Mouse (Mus musculus) heart, embryonic 13.5 days (tissue): ENCODE data around the gene Aldoart2. TPM values are rescaled to one million over a fixed set of nuclear protein-coding genes. Genes with fewer than 3 reads are reported as not detected.
A peak's percentile ranks its signal among the peaks of the same experiment; 100 is the strongest.

Experiments used
- ATAC-seq: fragments of 200-750 bp; cut with Nextera tagmentation; 2 replicates; pipeline ENCODE4 v1.8.0; 2017; ENCODE audit warnings: moderate TSS enrichment; ENCODE audit not compliant: insufficient number of reproducible peaks, low FRiP score, low TSS enrichment; ENCODE audit errors: extremely low read depth
- H3K27ac ChIP-seq: fragments of 300-500 bp; sonication (generic); replicated peaks from 2 replicates; pipeline ENCODE4 v1.5.1; 2015; ENCODE audit warnings: moderate library complexity, mild to moderate bottlenecking, inconsistent platforms
- H3K27me3 ChIP-seq: fragments of 300-500 bp; sonication (generic); replicated peaks from 2 replicates; pipeline ENCODE4 v1.6.1; 2015; ENCODE audit warnings: mild to moderate bottlenecking, inconsistent platforms
- H3K36me3 ChIP-seq: fragments of 300-500 bp; sonication (generic); 2 replicates; pipeline ENCODE4 v1.6.1; 2015; ENCODE audit warnings: mild to moderate bottlenecking, inconsistent platforms
- H3K4me1 ChIP-seq: fragments of 300-500 bp; sonication (generic); 2 replicates; pipeline ENCODE4 v1.6.1; 2015; ENCODE audit warnings: inconsistent platforms
- H3K4me2 ChIP-seq: fragments of 300-500 bp; sonication (generic); 2 replicates; pipeline ENCODE4 v1.6.1; 2015; ENCODE audit warnings: inconsistent platforms, mild to moderate bottlenecking, moderate library complexity
- H3K4me3 ChIP-seq: fragments of 300-500 bp; sonication (generic); 2 replicates; pipeline ENCODE4 v1.5.1; 2015; ENCODE audit warnings: moderate library complexity, mild to moderate bottlenecking, inconsistent platforms
- H3K9ac ChIP-seq: fragments of 300-500 bp; sonication (generic); 2 replicates; pipeline ENCODE4 v1.6.1; 2015; ENCODE audit warnings: inconsistent platforms, mild to moderate bottlenecking, moderate library complexity
- H3K9me3 ChIP-seq: fragments of 300-500 bp; sonication (generic); 2 replicates; pipeline ENCODE4 v1.6.1; 2016; ENCODE audit warnings: inconsistent platforms
- WGBS: fragments of 180-500 bp; shearing (Covaris S2); methylation state at CpG from one replicate; pipeline ENCODE4 v1.1.7; 2015; ENCODE audit warnings: mixed read lengths; 5-methylcytosine and 5-hydroxymethylcytosine counted together
- polyA plus RNA-seq: library from polyadenylated mRNA; unstranded; fragments of >200 nt; fragmentation: Nextera tagmentation; extraction: Ambion mirVana; gene quantifications from 2 replicates; pipeline ENCODE4 v1.2.1, GENCODE M21; 2015

Aldoart2 gene
- polyA plus RNA-seq, 1 experiment from 2014 or later, result not detected

- peak overlapping the region; percentile 74 for H3K4me2 ChIP-seq
- H3K9ac ChIP-seq, result peak overlapping the region; percentile 73
- no peak for ATAC-seq
- WGBS, result 14% methylated on average over 19 of the region's 19 CpGs
- no peaks in the 10 kb centered on the region for H3K27me3 ChIP-seq
- H3K27ac ChIP-seq, result no peak overlapping the region
- H3K4me3 ChIP-seq, result peak overlapping the region; percentile 54
- no peaks in the 10 kb centered on the region for H3K36me3 ChIP-seq
- no peaks in the 10 kb centered on the region for H3K9me3 ChIP-seq
- no peaks in the 10 kb centered on the region for H3K4me1 ChIP-seq
These were observed 4.9 kb upstream of the Aldoart2 start for GRCm38 (mm10) chr12:55560025-55560690.

GRCm38 (mm10) chr12:55563742-55564141 is 1.3 kb upstream of the Aldoart2 start:
- H3K36me3 ChIP-seq, result no peaks in the 10 kb centered on the region
- no peak for ATAC-seq
- H3K27me3 ChIP-seq, result no peaks in the 10 kb centered on the region
- no peak overlapping the region for H3K9ac ChIP-seq
- H3K4me3 ChIP-seq, result no peak overlapping the region
- no peaks in the 10 kb centered on the region for H3K9me3 ChIP-seq
- no peaks in the 10 kb centered on the region for H3K4me1 ChIP-seq
- WGBS, result 82% methylated on average over 3 of the region's 3 CpGs
- no peak overlapping the region for H3K4me2 ChIP-seq
- H3K27ac ChIP-seq, result no peak overlapping the region

GRCm38 (mm10) chr12:55564187-55564963 is 664 bp upstream of the Aldoart2 start:
- H3K27me3 ChIP-seq, result no peaks in the 10 kb centered on the region
- 80% methylated on average over 9 of the region's 9 CpGs for WGBS
- no peak for ATAC-seq

GRCm38 (mm10) chr12:55565867-55566266 is 828 bp downstream of the Aldoart2 start:
- H3K27ac ChIP-seq, result no peak overlapping the region
- H3K9ac ChIP-seq, result no peak overlapping the region
- H3K4me2 ChIP-seq, result no peak overlapping the region
- H3K4me1 ChIP-seq, result no peaks in the 10 kb centered on the region
- no peak overlapping the region for H3K4me3 ChIP-seq
- no peaks in the 10 kb centered on the region for H3K36me3 ChIP-seq
- no peaks in the 10 kb centered on the region for H3K9me3 ChIP-seq
- WGBS, result 70% methylated on average over 9 of the region's 9 CpGs
- ATAC-seq, result no peak
- no peaks in the 10 kb centered on the region for H3K27me3 ChIP-seq

More at GRCm38 (mm10) chr12:55564187-55564963, 664 bp upstream of the Aldoart2 start:
- Histone ChIP-seq H3K4me2 (no peak overlapping the region), H3K9ac (no peak overlapping the region), H3K27ac (no peak overlapping the region), H3K9me3 (no peaks in the 10 kb centered on the region), H3K4me1 (no peaks in the 10 kb centered on the region), H3K4me3 (no peak overlapping the region), H3K36me3 (no peaks in the 10 kb centered on the region)

GRCm38 (mm10) chr12:55566837-55567236 is 1.8 kb downstream of the Aldoart2 start:
- no peak for ATAC-seq
- 76% methylated on average over 5 of the region's 5 CpGs for WGBS
- H3K4me3 ChIP-seq, result no peak overlapping the region
- no peak overlapping the region for H3K9ac ChIP-seq
- H3K27me3 ChIP-seq, result no peaks in the 10 kb centered on the region
- H3K4me2 ChIP-seq, result no peak overlapping the region
- H3K9me3 ChIP-seq, result no peaks in the 10 kb centered on the region
- no peaks in the 10 kb centered on the region for H3K36me3 ChIP-seq
- no peaks in the 10 kb centered on the region for H3K4me1 ChIP-seq
- no peak overlapping the region for H3K27ac ChIP-seq

- Histone ChIP-seq H3K27ac (no peak overlapping the region), H3K36me3 (no peaks in the 10 kb centered on the region), H3K27me3 (no peaks in the 10 kb centered on the region), H3K9ac (no peak overlapping the region), H3K4me2 (no peak overlapping the region), H3K4me1 (no peaks in the 10 kb centered on the region), H3K9me3 (no peaks in the 10 kb centered on the region), H3K4me3 (no peak overlapping the region)
- ATAC-seq, result no peak
- 84% methylated on average over 3 of the region's 3 CpGs for WGBS
These were observed 3.4 kb downstream of the Aldoart2 start for GRCm38 (mm10) chr12:55568466-55568865.

- no peak for ATAC-seq
- H3K4me1 ChIP-seq, result no peaks in the 10 kb centered on the region
- WGBS, result 27% methylated on average over 6 of the region's 6 CpGs
- no peak overlapping the region for H3K4me3 ChIP-seq
- no peak overlapping the region for H3K4me2 ChIP-seq
- no peak overlapping the region for H3K27ac ChIP-seq
- H3K27me3 ChIP-seq, result no peaks in the 10 kb centered on the region
- H3K9ac ChIP-seq, result no peak overlapping the region
- H3K9me3 ChIP-seq, result no peaks in the 10 kb centered on the region
- H3K36me3 ChIP-seq, result no peaks in the 10 kb centered on the region
These were observed 4.6 kb downstream of the Aldoart2 start for GRCm38 (mm10) chr12:55569676-55570075.

- WGBS, result 75% methylated on average over 9 of the region's 9 CpGs
These were observed 5.6 kb downstream of the Aldoart2 start for GRCm38 (mm10) chr12:55570646-55571045.

GRCm38 (mm10) chr12:55571181-55571580 is 6.1 kb downstream of the Aldoart2 start:
- no peaks in the 10 kb centered on the region for H3K36me3 ChIP-seq
- H3K4me2 ChIP-seq, result no peak overlapping the region
- ATAC-seq, result no peak
- no peaks in the 10 kb centered on the region for H3K27me3 ChIP-seq
- 72% methylated on average over 11 of the region's 11 CpGs for WGBS
- no peaks in the 10 kb centered on the region for H3K4me1 ChIP-seq
- H3K4me3 ChIP-seq, result no peak overlapping the region
- no peaks in the 10 kb centered on the region for H3K9me3 ChIP-seq
- no peak overlapping the region for H3K9ac ChIP-seq
- H3K27ac ChIP-seq, result no peak overlapping the region

More at GRCm38 (mm10) chr12:55570646-55571045, 5.6 kb downstream of the Aldoart2 start:
- H3K4me2 ChIP-seq, result no peak overlapping the region
- H3K9me3 ChIP-seq, result no peaks in the 10 kb centered on the region
- H3K9ac ChIP-seq, result no peak overlapping the region
- H3K27ac ChIP-seq, result no peak overlapping the region
- no peak overlapping the region for H3K4me3 ChIP-seq
- H3K27me3 ChIP-seq, result no peaks in the 10 kb centered on the region
- no peak for ATAC-seq
- H3K4me1 ChIP-seq, result no peaks in the 10 kb centered on the region
- no peaks in the 10 kb centered on the region for H3K36me3 ChIP-seq

- 82% methylated on average over 10 of the region's 10 CpGs for WGBS
- Histone ChIP-seq H3K4me3 (no peak overlapping the region), H3K27me3 (no peaks in the 10 kb centered on the region), H3K9ac (no peak overlapping the region), H3K9me3 (no peaks in the 10 kb centered on the region), H3K4me1 (no peaks in the 10 kb centered on the region), H3K36me3 (no peaks in the 10 kb centered on the region), H3K4me2 (no peak overlapping the region), H3K27ac (no peak overlapping the region)
- no peak for ATAC-seq
These were observed 6.6 kb downstream of the Aldoart2 start for GRCm38 (mm10) chr12:55571661-55572060.

GRCm38 (mm10) chr12:55573089-55573488 is 8.1 kb downstream of the Aldoart2 start:
- no peak for ATAC-seq
- H3K4me3 ChIP-seq, result no peak overlapping the region
- no peak overlapping the region for H3K4me2 ChIP-seq
- no peak overlapping the region for H3K9ac ChIP-seq
- H3K9me3 ChIP-seq, result no peaks in the 10 kb centered on the region
- no peaks in the 10 kb centered on the region for H3K4me1 ChIP-seq
- H3K27me3 ChIP-seq, result no peaks in the 10 kb centered on the region
- no peaks in the 10 kb centered on the region for H3K36me3 ChIP-seq
- no peak overlapping the region for H3K27ac ChIP-seq

- H3K27me3 ChIP-seq, result no peaks in the 10 kb centered on the region
- no peak overlapping the region for H3K4me3 ChIP-seq
- no peak for ATAC-seq
- no peak overlapping the region for H3K9ac ChIP-seq
- WGBS, result 6% methylated on average over 6 of the region's 6 CpGs
- H3K4me1 ChIP-seq, result no peaks in the 10 kb centered on the region
- H3K9me3 ChIP-seq, result no peaks in the 10 kb centered on the region
- no peak overlapping the region for H3K27ac ChIP-seq
- no peaks in the 10 kb centered on the region for H3K36me3 ChIP-seq
- H3K4me2 ChIP-seq, result no peak overlapping the region
These were observed 8.8 kb downstream of the Aldoart2 start for GRCm38 (mm10) chr12:55573794-55574193.
